28 mouse cellular contexts compared by ENCODE assay signal in genomic region chr11:21346020-21346419, GRCm38 (mm10).
"Had no signal": no experiment of that assay in that cellular context is flagged by ENCODE, and none has a peak within 500 bp of the region (broad histone marks: within the 10 kb centered on the region; RNA-seq: fewer than 3 reads in every experiment).

No protein-coding gene starts in this region.

- H3K4me1 ChIP-seq: limb, embryonic 10.5 days; limb, embryonic 12.5 days; limb, embryonic 13.5 days; limb, embryonic 15.5 days; lung, embryonic 15.5 days; midbrain, embryonic 10.5 days; midbrain, embryonic 12.5 days; midbrain, embryonic 13.5 days; midbrain, embryonic 15.5 days; neural tube, embryonic 12.5 days had no signal

- H3K36me3 ChIP-seq: midbrain, embryonic 15.5 days had no signal

- H3K4me2 ChIP-seq: limb, embryonic 12.5 days; limb, embryonic 13.5 days; limb, embryonic 15.5 days; liver, embryonic 15.5 days; lung, embryonic 14.5 days; lung, embryonic 15.5 days; midbrain, embryonic 11.5 days; midbrain, embryonic 12.5 days; midbrain, embryonic 13.5 days; midbrain, embryonic 15.5 days; neural tube, embryonic 12.5 days had no signal

- H3K27me3 ChIP-seq: limb, embryonic 12.5 days; limb, embryonic 13.5 days; limb, embryonic 15.5 days; liver, embryonic 15.5 days; lung, embryonic 15.5 days; megakaryocyte, embryonic 14.5 days; midbrain, embryonic 12.5 days; midbrain, embryonic 13.5 days; midbrain, embryonic 15.5 days; neural tube, embryonic 12.5 days had no signal

- H3K27ac ChIP-seq: left cerebral cortex, adult 2 months; limb, embryonic 10.5 days; limb, embryonic 12.5 days; limb, embryonic 13.5 days; limb, embryonic 15.5 days; liver, embryonic 15.5 days; lung, embryonic 15.5 days; macrophage; midbrain, embryonic 10.5 days; midbrain, embryonic 12.5 days; midbrain, embryonic 13.5 days; midbrain, embryonic 15.5 days; neural tube, embryonic 12.5 days had no signal

- ATAC-seq: lung, postnatal 0 days; midbrain, embryonic 13.5 days; midbrain, embryonic 15.5 days; midbrain, embryonic 16.5 days had no signal

- H3K9me3 ChIP-seq: limb, embryonic 10.5 days; limb, embryonic 12.5 days; limb, embryonic 13.5 days; limb, embryonic 15.5 days; liver, embryonic 15.5 days; lung, embryonic 15.5 days; megakaryocyte, embryonic 14.5 days; midbrain, embryonic 10.5 days; midbrain, embryonic 12.5 days; midbrain, embryonic 13.5 days; midbrain, embryonic 15.5 days; neural tube, embryonic 12.5 days had no signal

- H3K9ac ChIP-seq: limb, embryonic 12.5 days; limb, embryonic 13.5 days; limb, embryonic 15.5 days; liver, embryonic 15.5 days; lung, embryonic 14.5 days; lung, embryonic 15.5 days; midbrain, embryonic 12.5 days; midbrain, embryonic 13.5 days; midbrain, embryonic 15.5 days; neural tube, embryonic 12.5 days had no signal

- H3K4me3 ChIP-seq: left cerebral cortex, adult 2 months; limb, embryonic 10.5 days; limb, embryonic 12.5 days; limb, embryonic 13.5 days; limb, embryonic 15.5 days; liver, embryonic 15.5 days; lung, embryonic 15.5 days; megakaryocyte, embryonic 14.5 days; midbrain, embryonic 10.5 days; midbrain, embryonic 12.5 days; midbrain, embryonic 13.5 days; midbrain, embryonic 15.5 days; myocyte; neural tube, embryonic 12.5 days had no signal

- DNase-seq: layer of hippocampus, postnatal 36 days; left cerebral cortex, postnatal 4 days; lung, adult 18-20 months; lung, adult 2 months; lung, embryonic 14.5 days; lung, postnatal 10 days; lung, postnatal 14 days; lung, postnatal 36 days; lung, postnatal 4 days; midbrain, embryonic 14.5 days had no signal
